Mouse (Mus musculus) G1E (cell line): Measurements from ENCODE around the gene Sh3bp2. TPM values are rescaled to one million over a fixed set of nuclear protein-coding genes. Genes with fewer than 3 reads are reported as not detected.

ENCODE experiments used
- ATAC-seq: 2 replicates; pipeline ENCODE4 v1.8.0; 2016; ENCODE audit warnings: mild to moderate bottlenecking; ENCODE audit not compliant: insufficient number of reproducible peaks, poor library complexity, low FRiP score, severe bottlenecking; ENCODE audit errors: extremely low read depth
- DNase-seq: peaks from one replicate; pipeline ENCODE4 v3.0.0; 2012; ENCODE audit warnings: low spot score
- H3K27me3 ChIP-seq: 2 replicates; pipeline ENCODE4 v1.6.1; 2012; ENCODE audit warnings: mild to moderate bottlenecking, low read length, inconsistent platforms; ENCODE audit not compliant: insufficient read depth
- H3K36me3 ChIP-seq: replicated peaks from 2 replicates; pipeline ENCODE3; 2012; ENCODE audit warnings: mild to moderate bottlenecking, inconsistent platforms
- H3K4me1 ChIP-seq: 2 replicates; pipeline ENCODE4 v1.6.1; 2012; ENCODE audit warnings: low read depth, low read length, inconsistent platforms, mixed read lengths; ENCODE audit not compliant: insufficient read depth
- H3K4me3 ChIP-seq: 2 replicates; pipeline ENCODE4 v1.5.1; 2012; ENCODE audit warnings: low read depth, mild to moderate bottlenecking, inconsistent platforms, low read length, moderate library complexity, mixed read lengths
- H3K9me3 ChIP-seq: replicated peaks from 2 replicates; pipeline ENCODE4 v1.6.1; 2012; ENCODE audit warnings: inconsistent platforms
- CTCF ChIP-seq: IDR thresholded peaks from 2 replicates; pipeline ENCODE4 v1.5.1; 2012; ENCODE audit warnings: low read depth, low read length, inconsistent platforms, mixed read lengths
- GATA1 ChIP-seq: IDR thresholded peaks from 2 replicates; pipeline ENCODE4 v1.6.1; 2012; ENCODE audit warnings: borderline replicate concordance, low read length, inconsistent platforms, mixed read lengths
- GATA2 ChIP-seq: IDR thresholded peaks from 2 replicates; pipeline ENCODE4 v1.6.1; 2012; ENCODE audit warnings: low read depth, low read length, inconsistent platforms, borderline replicate concordance
- POLR2AphosphoS5 ChIP-seq: IDR thresholded peaks from 2 replicates; pipeline ENCODE4 v1.6.1; 2012; ENCODE audit warnings: low read depth, low read length, inconsistent platforms; ENCODE audit not compliant: insufficient replicate concordance
- TAL1 ChIP-seq: conservative IDR thresholded peaks from 2 replicates; pipeline ENCODE4 v1.6.1; 2012; ENCODE audit warnings: low read depth, low read length, inconsistent platforms, mixed read lengths
- polyA plus RNA-seq: library from polyadenylated mRNA; stranded (reverse); fragments of >175 nt; gene quantifications from 2 replicates; pipeline ENCODE4 v1.2.3, GENCODE M21; 2012
- total RNA-seq, 2 experiments: library from RNA; stranded (forward) in 1 of 2; stranded (reverse) in 1 of 2; fragments of 200-1000 nt in 1 of 2; fragments of >200 nt in 1 of 2; fragmentation: Nextera tagmentation in 1 of 2; gene quantifications; 2 replicates each; pipeline ENCODE4 v1.2.3; 2014 to 2017

The Sh3bp2 gene
- total and polyA plus RNA-seq, 3 experiments, result 2.2 to 6.7 (median 3.5) TPM

- ATAC-seq (no peak), DNase-seq (no peak)
- Histone ChIP-seq H3K36me3 (peaks cover 27% of the 10 kb centered on the region), H3K4me1 (no peaks in the 10 kb centered on the region; the same call in none of the 2 replicates), H3K4me3 (no peak overlapping the region), H3K27me3 (no peaks in the 10 kb centered on the region), H3K9me3 (no peaks in the 10 kb centered on the region)
- TF ChIP-seq TAL1 (no peak), POLR2AphosphoS5 (no peak), CTCF (no peak), GATA2 (no peak), GATA1 (no peak)
Measured at GRCm38 (mm10) chr5:34489418-34489787, 36.2 kb upstream of the Sh3bp2 start.

DNA sequence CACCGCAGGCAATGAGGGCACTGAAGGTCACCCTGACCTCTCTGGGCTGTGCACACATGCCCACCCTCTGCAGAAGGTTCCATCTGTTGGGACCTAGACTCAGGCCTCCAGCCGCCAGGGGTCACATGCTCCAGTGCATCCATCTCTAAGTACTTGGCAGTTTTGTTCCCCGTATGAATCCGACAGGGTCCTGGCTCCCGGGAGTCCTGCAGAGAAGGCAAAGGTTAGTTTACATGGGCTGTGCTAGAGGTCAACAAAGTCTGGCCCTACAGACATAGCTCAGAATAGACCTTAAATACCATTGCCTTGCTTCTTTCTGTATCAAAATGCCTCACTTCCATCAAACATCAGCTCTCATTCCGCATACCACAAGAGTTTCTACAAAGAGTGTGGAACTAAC is 28.9 kb upstream of the Sh3bp2 start:
- ATAC-seq (no peak), DNase-seq (no peak)
- TF ChIP-seq POLR2AphosphoS5 (no peak), GATA2 (no peak), GATA1 (no peak), TAL1 (no peak), CTCF (no peak)
- H3K36me3 ChIP-seq, result peaks cover 50% of the 10 kb centered on the region
- H3K9me3 ChIP-seq, result no peaks in the 10 kb centered on the region
- H3K4me1 ChIP-seq, result peaks cover 2% of the 10 kb centered on the region; the same call in 1 of the 2 replicates
- H3K27me3 ChIP-seq, result no peaks in the 10 kb centered on the region; the same call in 1 of the 2 replicates
- no peak overlapping the region for H3K4me3 ChIP-seq

DNA sequence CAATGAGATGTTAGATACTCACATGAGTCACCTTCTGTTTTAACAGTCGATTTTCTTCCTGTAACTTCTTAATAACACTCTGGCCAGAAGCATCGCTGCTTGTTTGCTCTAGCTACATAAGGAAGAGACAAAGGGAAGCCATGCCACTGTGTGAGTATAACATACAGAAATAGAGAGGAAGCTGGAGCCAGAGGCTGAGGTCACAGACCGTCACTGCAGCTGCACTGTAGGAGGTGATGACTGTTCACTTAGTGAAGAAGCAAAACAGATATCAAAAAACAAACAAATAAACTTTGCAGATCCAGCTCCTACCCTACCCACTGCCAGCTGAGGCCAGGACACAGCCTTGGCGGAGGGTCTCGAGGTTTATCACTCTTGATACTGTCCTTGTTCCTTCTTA is 24.8 kb upstream of the Sh3bp2 start:
- H3K36me3 ChIP-seq, result peaks cover 62% of the 10 kb centered on the region
- ATAC-seq (no peak), DNase-seq (no peak)
- TF ChIP-seq POLR2AphosphoS5 (no peak), CTCF (no peak), GATA2 (no peak), TAL1 (no peak), GATA1 (no peak)
- no peaks in the 10 kb centered on the region; the same call in 1 of the 2 replicates for H3K27me3 ChIP-seq
- no peak overlapping the region for H3K4me3 ChIP-seq
- peaks cover 2% of the 10 kb centered on the region; the same call in 1 of the 2 replicates for H3K4me1 ChIP-seq
- H3K9me3 ChIP-seq, result no peaks in the 10 kb centered on the region

DNA sequence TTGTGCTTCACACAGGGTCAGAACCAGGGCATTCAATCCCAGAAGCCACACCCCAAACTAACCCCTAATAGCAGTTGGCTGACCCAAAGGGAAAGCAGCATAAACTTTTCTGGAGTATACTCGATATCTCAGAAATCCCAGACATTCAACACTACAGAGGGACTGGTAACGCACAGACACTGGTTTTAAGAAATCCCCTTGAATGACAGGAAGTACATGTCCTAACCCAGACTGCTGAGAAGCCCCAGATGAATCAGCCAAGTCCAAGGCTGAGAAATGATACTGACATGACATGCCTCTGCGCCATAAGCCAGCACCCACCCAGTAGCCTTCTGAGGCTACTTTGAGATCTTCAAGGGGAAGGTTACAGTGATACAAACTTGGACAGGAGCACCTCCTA is 24.1 kb upstream of the Sh3bp2 start:
- Histone ChIP-seq H3K9me3 (no peaks in the 10 kb centered on the region), H3K36me3 (peaks cover 56% of the 10 kb centered on the region)
- no peak for DNase-seq

GRCm38 (mm10) chr5:34502411-34502810 is 23.2 kb upstream of the Sh3bp2 start:
- DNase-seq, result no peak
- no peak overlapping the region for H3K4me3 ChIP-seq
- TF ChIP-seq POLR2AphosphoS5, result no peak
- TF ChIP-seq GATA1, result no peak
- TF ChIP-seq GATA2, result no peak
- no peak for TF ChIP-seq TAL1
- TF ChIP-seq CTCF, result no peak
- no peaks in the 10 kb centered on the region for H3K9me3 ChIP-seq
- H3K36me3 ChIP-seq, result peaks cover 50% of the 10 kb centered on the region
- no peak for ATAC-seq
- H3K4me1 ChIP-seq, result no peaks in the 10 kb centered on the region
- no peaks in the 10 kb centered on the region for H3K27me3 ChIP-seq

More for the DNA sequence above, 24.1 kb upstream of the Sh3bp2 start:
- no peak for TF ChIP-seq POLR2AphosphoS5
- TF ChIP-seq TAL1, result no peak
- no peak for TF ChIP-seq CTCF
- TF ChIP-seq GATA1, result no peak
- no peak for TF ChIP-seq GATA2
- Histone ChIP-seq H3K4me3 (no peak overlapping the region), H3K4me1 (no peaks in the 10 kb centered on the region), H3K27me3 (no peaks in the 10 kb centered on the region; the same call in 1 of the 2 replicates)
- no peak for ATAC-seq

DNA sequence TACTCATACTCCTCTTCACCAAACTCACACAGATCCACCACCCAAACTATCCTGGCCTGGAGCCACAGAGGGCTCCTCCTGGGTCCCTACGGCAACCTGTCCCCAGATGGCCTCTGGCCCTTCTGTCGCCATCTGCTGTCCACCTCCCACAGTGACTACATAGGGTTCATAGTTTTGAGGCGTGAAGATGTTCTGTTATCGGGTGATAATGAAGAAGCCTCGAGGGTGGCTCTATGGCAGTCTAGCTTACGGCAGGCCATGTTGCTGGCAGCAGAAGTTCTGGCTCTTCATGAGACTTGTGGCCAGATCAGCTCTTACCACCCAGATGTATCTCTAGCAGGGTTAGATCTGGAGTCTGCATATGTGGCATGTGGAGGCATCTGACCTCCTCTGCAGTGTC is 22.8 kb upstream of the Sh3bp2 start:
- DNase-seq (no peak), ATAC-seq (no peak)
- Histone ChIP-seq H3K4me3 (no peak overlapping the region), H3K27me3 (no peaks in the 10 kb centered on the region), H3K36me3 (peaks cover 47% of the 10 kb centered on the region), H3K4me1 (no peaks in the 10 kb centered on the region), H3K9me3 (no peaks in the 10 kb centered on the region)
- TF ChIP-seq POLR2AphosphoS5, result no peak
